Mouse (Mus musculus) olfactory bulb, adult 2 months (tissue): ENCODE results near the gene Dusp3. TPM values are rescaled to one million over a fixed set of nuclear protein-coding genes. Genes with fewer than 3 reads are reported as not detected.
A peak's percentile ranks its signal among the peaks of the same experiment; 100 is the strongest.
"Not testable (repeated sequence)": the region's sequence is repeated elsewhere in the genome, so short reads cannot be mapped to it uniquely, and the experiment has no call there.

Experiments
- H3K27ac ChIP-seq: fragments of 200-500 bp; 2 replicates; pipeline ENCODE4 v1.5.1; 2012; ENCODE audit warnings: low read depth, low read length; ENCODE audit not compliant: insufficient read depth
- H3K4me1 ChIP-seq: fragments of 200-500 bp; 2 replicates; pipeline ENCODE4 v1.6.1; 2012; ENCODE audit warnings: low read length; ENCODE audit not compliant: control insufficient read depth, insufficient read depth
- H3K4me3 ChIP-seq: fragments of 200-500 bp; 2 replicates; pipeline ENCODE4 v1.5.1; 2012; ENCODE audit warnings: mild to moderate bottlenecking, low read depth, low read length, moderate library complexity; ENCODE audit not compliant: insufficient read depth
- CTCF ChIP-seq: fragments of 200-500 bp; IDR thresholded peaks from 2 replicates; pipeline ENCODE4 v1.5.1; 2012; ENCODE audit warnings: low read depth, mild to moderate bottlenecking, low read length, moderate library complexity; ENCODE audit not compliant: insufficient read depth
- POLR2A ChIP-seq: fragments of 200-500 bp; IDR thresholded peaks from 2 replicates; pipeline ENCODE4 v1.6.1; 2012; ENCODE audit warnings: mild to moderate bottlenecking, low read depth, low read length, moderate library complexity; ENCODE audit not compliant: insufficient read depth
- WGBS: fragments of 180-500 bp; shearing (Covaris S2); methylation state at CpG from one replicate; pipeline ENCODE4 v1.1.7; 2018; 5-methylcytosine and 5-hydroxymethylcytosine counted together
- polyA plus RNA-seq: library from polyadenylated mRNA; stranded (reverse); fragments of >200 nt; gene quantifications from 2 replicates; pipeline ENCODE4 v1.2.4, GENCODE M21; 2012; ENCODE audit warnings: low replicate concordance; ENCODE audit not compliant: missing spikeins, insufficient read depth, insufficient read length

Gene Dusp3
- polyA plus RNA-seq, 1 experiment, result not detected

DNA sequence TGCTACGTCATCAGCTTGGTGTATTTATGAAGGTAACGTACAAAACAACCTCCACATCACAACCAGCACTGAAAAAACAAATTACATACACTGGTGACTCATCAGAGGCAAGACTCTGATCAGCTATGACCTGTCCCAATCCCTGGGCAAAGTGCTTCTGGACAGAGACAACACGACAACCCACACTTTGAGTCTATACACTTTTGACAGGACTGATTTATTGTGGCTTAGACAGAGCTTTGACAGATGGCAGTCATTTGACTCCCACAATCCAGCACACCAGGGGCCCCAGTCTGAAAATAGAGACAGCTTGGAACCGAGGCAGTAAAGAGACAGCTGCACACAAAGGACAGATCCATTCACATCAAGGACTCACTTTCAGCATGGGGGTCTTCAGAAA, 12.7 kb upstream of the Dusp3 start:
- peaks cover 12% of the 10 kb centered on the region for H3K4me1 ChIP-seq
- TF ChIP-seq POLR2A, result no peak
- no peak for TF ChIP-seq CTCF
- H3K27ac ChIP-seq, result no peak overlapping the region
- no peak overlapping the region for H3K4me3 ChIP-seq
- WGBS, result 57% methylated on average over 4 of the region's 4 CpGs

DNA sequence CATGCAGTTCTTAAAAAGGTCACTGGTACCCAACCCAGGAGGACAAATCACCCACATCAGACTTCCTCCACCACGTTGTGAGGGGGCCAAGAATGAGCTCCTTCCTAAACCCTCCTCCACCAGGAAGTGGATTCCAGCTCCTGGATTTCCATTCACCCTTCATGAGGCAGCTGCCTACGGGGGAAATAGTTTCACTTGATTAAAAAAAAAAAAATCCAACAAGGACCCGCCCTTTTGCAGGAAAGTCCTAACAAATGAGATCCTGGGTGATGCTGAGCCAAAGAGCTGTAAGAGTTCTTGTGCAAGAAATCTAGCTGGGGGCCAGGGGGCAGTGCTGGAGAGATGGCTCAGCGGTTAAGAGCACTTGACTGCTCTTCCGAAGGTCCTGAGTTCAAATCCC, 11.4 kb upstream of the Dusp3 start:
- Histone ChIP-seq H3K4me1 (peaks cover 12% of the 10 kb centered on the region), H3K4me3 (no peak overlapping the region), H3K27ac (no peak overlapping the region)
- TF ChIP-seq POLR2A (no peak), CTCF (no peak)
- 43% methylated on average over 5 of the region's 5 CpGs for WGBS

DNA sequence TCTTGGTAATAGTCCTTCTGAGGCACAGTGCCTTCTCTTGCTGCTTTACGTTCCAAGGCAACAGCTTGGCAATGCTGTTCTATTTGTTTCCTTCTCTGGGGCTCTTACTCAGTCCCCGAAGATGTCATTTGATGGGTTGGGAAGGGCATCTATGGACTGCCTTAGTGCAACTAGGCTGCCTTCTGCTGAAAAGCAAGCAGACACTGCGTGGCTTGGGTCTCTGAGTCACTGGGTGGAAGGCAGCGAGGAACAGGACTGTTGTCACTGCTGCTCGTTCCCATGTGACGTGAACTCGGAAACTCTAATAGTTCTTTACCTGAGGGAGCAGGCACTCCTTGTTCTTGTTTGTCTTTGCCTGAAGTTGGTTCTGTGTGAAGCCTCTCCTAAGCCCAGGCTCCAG, 9.1 kb upstream of the Dusp3 start:
- peak overlapping the region; percentile 32 for H3K27ac ChIP-seq
- TF ChIP-seq POLR2A, result no peak
- TF ChIP-seq CTCF, result no peak
- H3K4me1 ChIP-seq, result peaks cover 15% of the 10 kb centered on the region
- no peak overlapping the region for H3K4me3 ChIP-seq
- WGBS, result 51% methylated on average over 7 of the region's 7 CpGs

DNA sequence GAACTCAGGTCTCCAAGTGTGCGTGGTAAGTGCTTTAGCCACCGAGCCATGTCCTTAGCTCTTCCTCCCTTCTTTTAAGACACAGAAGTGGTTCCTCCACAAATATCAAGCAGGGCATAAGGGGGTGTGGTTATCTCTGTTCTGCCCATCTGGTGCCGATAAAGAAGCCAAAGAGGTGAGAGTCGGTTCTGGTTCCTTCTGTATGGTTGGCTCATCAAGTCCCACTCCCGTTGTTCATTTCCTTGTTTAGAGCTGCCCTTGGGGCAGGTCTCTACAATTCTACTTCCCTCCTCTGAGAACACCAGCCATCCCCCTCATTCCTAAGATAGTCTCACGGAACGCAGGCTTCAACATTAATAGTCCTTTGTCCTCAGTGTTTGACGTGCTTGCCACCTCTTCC, 7.3 kb upstream of the Dusp3 start:
- Histone ChIP-seq H3K27ac (peak overlapping the region; percentile 65), H3K4me3 (no peak overlapping the region), H3K4me1 (peaks cover 10% of the 10 kb centered on the region)
- no peak for TF ChIP-seq CTCF
- TF ChIP-seq POLR2A, result no peak
- WGBS, result 46% methylated on average over 8 of the region's 8 CpGs

DNA sequence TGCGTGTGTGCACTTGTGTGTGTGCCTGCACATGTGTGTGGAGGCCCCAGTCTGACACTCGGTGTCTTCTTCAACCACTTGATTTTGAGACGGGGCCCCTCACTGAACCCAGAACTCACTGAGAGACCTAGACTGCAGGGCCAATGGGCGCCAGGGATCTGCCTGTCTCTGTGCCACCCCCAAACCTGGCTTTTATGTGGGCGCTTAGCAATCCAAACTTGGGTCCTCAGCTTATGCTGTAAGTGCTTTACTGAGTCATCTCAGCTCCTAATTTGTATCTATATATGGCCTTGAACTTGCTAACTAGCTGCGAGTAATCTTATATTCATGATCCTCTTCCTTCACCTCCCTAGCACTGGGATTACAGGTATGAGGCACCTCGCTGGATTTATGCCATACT, 5.6 kb upstream of the Dusp3 start:
- H3K27ac ChIP-seq, result 0 out of 2 replicates have a peak overlapping the region, but pooled peaks have one; percentile 1
- H3K4me1 ChIP-seq, result peaks cover 10% of the 10 kb centered on the region
- WGBS, result 64% methylated on average over 7 of the region's 7 CpGs
- no peak for TF ChIP-seq POLR2A
- TF ChIP-seq CTCF, result no peak
- no peak overlapping the region for H3K4me3 ChIP-seq

DNA sequence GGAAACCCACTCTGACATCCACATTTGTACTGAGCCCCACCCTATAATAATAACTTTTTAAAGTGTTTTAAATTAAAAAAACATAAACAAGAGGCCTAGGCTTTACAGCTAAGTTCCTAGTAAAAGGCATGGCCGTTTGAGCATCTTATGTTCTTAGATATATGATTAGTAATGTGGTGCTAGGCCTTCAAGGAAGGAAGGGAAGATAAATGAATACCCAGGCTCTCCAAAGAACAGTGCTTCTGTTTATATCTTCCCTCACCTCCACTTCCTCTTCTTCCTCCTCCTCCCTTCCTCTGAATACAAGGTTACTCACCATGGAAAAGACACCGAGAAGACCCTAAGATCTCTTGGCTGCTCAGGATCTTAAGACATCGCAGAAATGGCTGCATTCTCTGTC, 5.0 kb upstream of the Dusp3 start:
- H3K27ac ChIP-seq, result peak overlapping the region; percentile 1; the same call in 1 of the 2 replicates
- H3K4me3 ChIP-seq, result no peak overlapping the region
- H3K4me1 ChIP-seq, result peaks cover 10% of the 10 kb centered on the region
- WGBS, result 65% methylated on average over 3 of the region's 3 CpGs
- no peak for TF ChIP-seq CTCF
- no peak for TF ChIP-seq POLR2A

DNA sequence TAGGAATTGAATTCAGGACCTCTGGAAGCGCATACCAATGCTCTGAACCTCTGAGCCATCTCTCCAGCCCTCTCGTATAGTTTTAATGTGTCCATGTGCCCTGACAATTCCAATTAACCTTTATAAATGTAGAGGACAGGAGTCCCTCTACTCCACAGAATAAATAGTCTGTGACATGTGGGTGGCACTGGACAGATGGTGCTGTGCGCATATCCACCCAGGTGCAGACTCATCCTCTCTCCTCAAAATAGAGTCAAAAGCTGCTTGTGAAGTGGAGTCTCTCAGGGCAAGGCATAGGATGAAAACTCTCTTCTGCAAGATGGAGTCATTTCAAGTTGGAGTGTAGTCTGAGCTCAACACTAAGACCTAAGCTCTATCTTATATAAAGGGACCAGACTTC, 3.4 kb upstream of the Dusp3 start:
- 89% methylated on average over 3 of the region's 3 CpGs for WGBS
- Histone ChIP-seq H3K4me1 (peaks cover 5% of the 10 kb centered on the region), H3K27ac (no peak overlapping the region), H3K4me3 (no peak overlapping the region)
- TF ChIP-seq CTCF (no peak), POLR2A (no peak)

DNA sequence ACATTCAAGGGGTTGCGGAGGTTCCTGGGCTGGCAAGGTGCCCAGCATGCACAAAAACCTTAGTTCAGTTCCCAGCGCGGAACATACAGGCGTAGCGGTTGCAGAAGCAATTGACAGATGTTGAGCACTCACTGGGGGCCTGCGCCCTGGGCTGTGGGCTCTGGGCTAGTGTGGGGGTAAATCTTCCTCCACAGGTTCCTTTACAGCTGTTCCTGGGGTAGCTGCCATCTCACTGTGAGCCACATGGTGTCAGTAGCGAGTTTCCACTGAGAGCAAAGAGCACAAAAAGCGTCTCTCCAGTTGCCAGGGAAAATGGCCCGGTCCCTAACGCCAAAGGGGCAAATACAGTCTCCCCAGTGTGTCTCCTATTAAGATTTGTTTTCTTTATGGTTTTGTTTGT, 823 bp downstream of the Dusp3 start:
- peak; percentile 76 for TF ChIP-seq CTCF
- TF ChIP-seq POLR2A, result no peak
- no peak overlapping the region for H3K4me3 ChIP-seq
- WGBS, result 1% methylated on average over 10 of the region's 10 CpGs
- peaks cover 21% of the 10 kb centered on the region for H3K4me1 ChIP-seq
- no peak overlapping the region for H3K27ac ChIP-seq

DNA sequence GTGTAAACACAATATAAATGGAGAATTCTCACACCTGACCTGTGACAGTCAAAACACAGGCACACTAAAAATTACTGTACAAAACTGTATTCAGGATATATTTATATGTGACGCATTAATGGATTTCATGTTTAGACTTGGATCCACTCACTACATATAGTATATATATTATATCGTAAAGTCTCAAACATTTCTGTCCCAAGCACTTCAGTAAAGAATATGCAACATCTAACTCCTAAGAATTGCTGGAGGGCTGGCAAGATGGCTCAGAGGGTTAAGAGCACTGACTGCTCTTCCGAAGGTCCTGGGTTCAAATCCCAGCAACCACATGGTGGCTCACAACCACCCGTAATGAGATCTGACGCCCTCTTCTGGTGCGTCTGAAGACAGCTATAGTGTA, 1.4 kb downstream of the Dusp3 start:
- not testable (repeated sequence) for H3K4me3 ChIP-seq, H3K27ac ChIP-seq
- peaks cover 21% of the 10 kb centered on the region for H3K4me1 ChIP-seq
- 61% methylated on average over 6 of the region's 6 CpGs for WGBS
